23 mouse cellular contexts compared by ENCODE assay signal in the genomic region with DNA sequence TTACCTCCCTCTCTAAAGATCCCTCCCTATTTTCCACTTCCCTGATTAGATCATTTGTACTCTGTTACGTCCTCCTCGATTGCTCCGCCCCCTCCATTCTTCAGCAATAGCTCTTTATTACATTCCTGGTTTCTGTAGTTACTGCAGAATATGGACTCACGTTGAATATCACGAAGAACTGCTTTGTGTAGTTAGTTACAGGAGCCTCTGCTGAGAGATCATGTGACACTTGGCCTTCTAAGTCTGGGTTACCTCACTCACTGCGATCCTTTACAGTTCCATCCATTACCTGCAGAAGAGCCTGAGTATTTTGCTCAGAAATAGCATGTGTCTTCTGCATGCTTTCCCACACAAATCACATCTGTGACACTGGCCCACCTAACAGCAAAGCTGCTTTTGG.
"Had no signal": no experiment of that assay in that cellular context is flagged by ENCODE, and none has a peak within 500 bp of the region (broad histone marks: within the 10 kb centered on the region; RNA-seq: fewer than 3 reads in every experiment).

No protein-coding gene starts in this region.

- H3K27me3 ChIP-seq: heart, embryonic 12.5 days; hindbrain, embryonic 13.5 days; hindbrain, embryonic 15.5 days; kidney, embryonic 15.5 days; limb, embryonic 13.5 days; limb, embryonic 15.5 days; liver, embryonic 12.5 days had no signal

- DNase-seq: gastrocnemius, postnatal 14 days; gastrocnemius, postnatal 36 days; heart, adult 2 months; heart, postnatal 14 days; heart, postnatal 36 days; kidney, adult 11 months; kidney, adult 2 months; kidney, adult 9 months; kidney, postnatal 10 days; kidney, postnatal 25 days; layer of hippocampus, adult 9-11 months; layer of hippocampus, postnatal 36 days; left cerebral cortex, postnatal 4 days had no signal

- H3K9ac ChIP-seq: heart, embryonic 12.5 days; hindbrain, embryonic 13.5 days; hindbrain, embryonic 15.5 days; kidney, embryonic 15.5 days; limb, embryonic 13.5 days; limb, embryonic 15.5 days; liver, embryonic 12.5 days; liver, embryonic 14.5 days had no signal

- H3K36me3 ChIP-seq: heart, embryonic 12.5 days; hindbrain, embryonic 13.5 days; hindbrain, embryonic 15.5 days; kidney, embryonic 15.5 days; limb, embryonic 13.5 days; limb, embryonic 15.5 days; liver, embryonic 12.5 days had no signal

- H3K4me3 ChIP-seq: heart, adult 2 months; heart, embryonic 12.5 days; hindbrain, embryonic 13.5 days; hindbrain, embryonic 15.5 days; kidney, embryonic 15.5 days; limb, embryonic 13.5 days; limb, embryonic 15.5 days; liver, embryonic 12.5 days had no signal

- H3K27ac ChIP-seq: heart, adult 2 months; hindbrain, embryonic 13.5 days; hindbrain, embryonic 15.5 days; hindbrain, postnatal 0 days; kidney, embryonic 15.5 days; limb, embryonic 13.5 days; limb, embryonic 15.5 days; liver, embryonic 12.5 days; liver, embryonic 14.5 days had no signal

- H3K9me3 ChIP-seq: heart, embryonic 12.5 days; hindbrain, embryonic 13.5 days; hindbrain, embryonic 15.5 days; kidney, embryonic 15.5 days; limb, embryonic 13.5 days; limb, embryonic 15.5 days; liver, embryonic 12.5 days had no signal

- H3K4me1 ChIP-seq: hindbrain, embryonic 13.5 days; hindbrain, embryonic 15.5 days; limb, embryonic 13.5 days; limb, embryonic 15.5 days; liver, embryonic 12.5 days had no signal

- ATAC-seq: forebrain, embryonic 16.5 days; hindbrain, postnatal 0 days; liver, embryonic 12.5 days had no signal

- H3K4me2 ChIP-seq: heart, embryonic 12.5 days; hindbrain, embryonic 13.5 days; hindbrain, embryonic 15.5 days; kidney, embryonic 15.5 days; limb, embryonic 13.5 days; limb, embryonic 15.5 days; liver, embryonic 12.5 days had no signal
